Mouse (Mus musculus) kidney, adult 18-20 months (tissue): ENCODE measurements around the gene Clec3a.
A peak's percentile ranks its signal among the peaks of the same experiment; 100 is the strongest.

Experiments used
- DNase-seq: peaks from one replicate; pipeline ENCODE4 v3.0.0; 2021

Gene Clec3a

GRCm38 (mm10) chr8:114417786-114418185 lies at the start of gene Clec3a:
TSS of gene Clec3a (plus strand) at chr8:114418086.
- DNase-seq = no peak

- peak; percentile 70 for DNase-seq
Observed at GRCm38 (mm10) chr8:114369038-114369976, 48.6 kb upstream of the Clec3a start.

GRCm38 (mm10) chr8:114374390-114374789 lies 43.5 kb upstream of the Clec3a start:
- DNase-seq = no peak

- no peak for DNase-seq
Observed at GRCm38 (mm10) chr8:114384189-114384588, 33.7 kb upstream of the Clec3a start.

- DNase-seq = no peak
Observed at GRCm38 (mm10) chr8:114387494-114387893, 30.4 kb upstream of the Clec3a start.

- no peak for DNase-seq
Observed at GRCm38 (mm10) chr8:114390465-114391254, 27.2 kb upstream of the Clec3a start.

GRCm38 (mm10) chr8:114398326-114398725 lies 19.6 kb upstream of the Clec3a start:
- no peak for DNase-seq

GRCm38 (mm10) chr8:114399273-114399672 lies 18.6 kb upstream of the Clec3a start:
- no peak for DNase-seq

- no peak for DNase-seq
Observed at GRCm38 (mm10) chr8:114401679-114402078, 16.2 kb upstream of the Clec3a start.

GRCm38 (mm10) chr8:114411421-114411820 lies 6.5 kb upstream of the Clec3a start:
- DNase-seq = no peak

- no peak for DNase-seq
Observed at GRCm38 (mm10) chr8:114418486-114418885, 600 bp downstream of the Clec3a start.

- no peak for DNase-seq
Observed at GRCm38 (mm10) chr8:114418904-114419303, 1.0 kb downstream of the Clec3a start.

GRCm38 (mm10) chr8:114421544-114421943 lies 3.7 kb downstream of the Clec3a start:
- no peak for DNase-seq

- DNase-seq = peak; percentile 55
Observed at GRCm38 (mm10) chr8:114438236-114438635, 20.4 kb downstream of the Clec3a start.

GRCm38 (mm10) chr8:114439334-114440204 lies 21.7 kb downstream of the Clec3a start, which contains the start of gene Wwox:
TSS of gene Wwox (plus strand) at chr8:114439655.
- DNase-seq = peak; percentile 100

- no peak for DNase-seq
Observed at GRCm38 (mm10) chr8:114440205-114440589, 22.3 kb downstream of the Clec3a start.

- DNase-seq = peak; percentile 21
Observed at GRCm38 (mm10) chr8:114441616-114442015, 23.7 kb downstream of the Clec3a start.

GRCm38 (mm10) chr8:114446884-114447283 lies 29.0 kb downstream of the Clec3a start:
- no peak for DNase-seq

GRCm38 (mm10) chr8:114452278-114452677 lies 34.4 kb downstream of the Clec3a start:
- no peak for DNase-seq

- DNase-seq = peak; percentile 41
Observed at GRCm38 (mm10) chr8:114452781-114453221, 34.9 kb downstream of the Clec3a start.

GRCm38 (mm10) chr8:114455302-114455701 lies 37.4 kb downstream of the Clec3a start:
- no peak for DNase-seq

- DNase-seq = no peak
Observed at GRCm38 (mm10) chr8:114455953-114456352, 38.1 kb downstream of the Clec3a start.
